Mouse (Mus musculus) G1E (cell line): Measurements from ENCODE around the gene Nkx6-2.

ENCODE experiments used
- CTCF ChIP-seq: IDR thresholded peaks from 2 replicates; pipeline ENCODE4 v1.5.1; 2012; ENCODE audit warnings: low read depth, low read length, inconsistent platforms, mixed read lengths
- GATA1 ChIP-seq: IDR thresholded peaks from 2 replicates; pipeline ENCODE4 v1.6.1; 2012; ENCODE audit warnings: borderline replicate concordance, low read length, inconsistent platforms, mixed read lengths

GRCm38 (mm10) chr7:139530591-139531427, 51.8 kb downstream of the Nkx6-2 start:
- TF ChIP-seq CTCF (no peak), GATA1 (no peak)
